Mouse (Mus musculus): ENCODE measurements around the gene Cachd1. TPM values are rescaled to one million over a fixed set of nuclear protein-coding genes. Genes with fewer than 3 reads are reported as not detected.

Gene Cachd1
- polyA plus RNA-seq, 1 experiment from 2014 or later, result 4.2 TPM

- 35% methylated on average over 8 of the region's 8 CpGs for WGBS (ENCODE audit: insufficient replicate concordance)
- H3K27me3 ChIP-seq (ENCODE audit: insufficient read depth, low read length), result no peaks in the 10 kb centered on the region
Observed at GRCm38 (mm10) chr4:100755632-100756031, 20.8 kb upstream of the Cachd1 start.

GRCm38 (mm10) chr4:100756499-100756898 lies 20.0 kb upstream of the Cachd1 start:
- Histone ChIP-seq H3K9ac (replicated peaks) (no peak overlapping the region), H3K4me2 (ENCODE audit: low read depth, low read length) (no peak overlapping the region), H3K27ac (ENCODE audit: low read depth) (no peak overlapping the region), H3K4me1 (ENCODE audit: insufficient read depth) (no peaks in the 10 kb centered on the region), H3K9me3 (ENCODE audit: low read length) (no peaks in the 10 kb centered on the region), H3K36me3 (replicated peaks; ENCODE audit: insufficient read depth, low read length) (no peaks in the 10 kb centered on the region), H3K4me3 (ENCODE audit: low read depth, low read length) (no peak overlapping the region), H3K27me3 (ENCODE audit: insufficient read depth, low read length) (no peaks in the 10 kb centered on the region)
- TF ChIP-seq CTCF (IDR thresholded peaks at IDR 0.05; ENCODE audit: low read depth) (no peak), EP300 (IDR thresholded peaks at IDR 0.05; ENCODE audit: low read depth) (no peak)
- ATAC-seq, result no peak
- DNase-seq, result no peak

More at GRCm38 (mm10) chr4:100755632-100756031, 20.8 kb upstream of the Cachd1 start:
- no peaks in the 10 kb centered on the region for H3K36me3 ChIP-seq (replicated peaks; ENCODE audit: insufficient read depth, low read length)
- H3K9me3 ChIP-seq (ENCODE audit: low read length), result no peaks in the 10 kb centered on the region
- no peak overlapping the region for H3K4me2 ChIP-seq (ENCODE audit: low read depth, low read length)
- H3K4me1 ChIP-seq (ENCODE audit: insufficient read depth), result no peaks in the 10 kb centered on the region
- no peak overlapping the region for H3K27ac ChIP-seq (ENCODE audit: low read depth)
- ATAC-seq (no peak), DNase-seq (no peak)
- H3K9ac ChIP-seq (replicated peaks), result no peak overlapping the region
- no peak overlapping the region for H3K4me3 ChIP-seq (ENCODE audit: low read depth, low read length)
- TF ChIP-seq CTCF (IDR thresholded peaks at IDR 0.05; ENCODE audit: low read depth) (no peak), EP300 (IDR thresholded peaks at IDR 0.05; ENCODE audit: low read depth) (no peak)

GRCm38 (mm10) chr4:100758265-100758898 lies 18.1 kb upstream of the Cachd1 start:
- ATAC-seq, result no peak
- H3K27ac ChIP-seq (ENCODE audit: low read depth), result no peak overlapping the region

GRCm38 (mm10) chr4:100759603-100760002 lies 16.9 kb upstream of the Cachd1 start:
- no peak for DNase-seq
- whole genome bisulfite sequencing (ENCODE audit: insufficient replicate concordance), result 73% methylated on average over 1 of the region's 1 CpGs

More at GRCm38 (mm10) chr4:100758265-100758898, 18.1 kb upstream of the Cachd1 start:
- WGBS (ENCODE audit: insufficient replicate concordance), result 81% methylated on average over 6 of the region's 6 CpGs
- no peaks in the 10 kb centered on the region for H3K9me3 ChIP-seq (ENCODE audit: low read length)
- no peak overlapping the region for H3K9ac ChIP-seq (replicated peaks)
- no peak overlapping the region for H3K4me2 ChIP-seq (ENCODE audit: low read depth, low read length)
- no peak for DNase-seq
- H3K4me1 ChIP-seq (ENCODE audit: insufficient read depth), result no peaks in the 10 kb centered on the region
- TF ChIP-seq CTCF (IDR thresholded peaks at IDR 0.05; ENCODE audit: low read depth), result no peak
- H3K4me3 ChIP-seq (ENCODE audit: low read depth, low read length), result no peak overlapping the region
- H3K27me3 ChIP-seq (ENCODE audit: insufficient read depth, low read length), result no peaks in the 10 kb centered on the region
- H3K36me3 ChIP-seq (replicated peaks; ENCODE audit: insufficient read depth, low read length), result no peaks in the 10 kb centered on the region

GRCm38 (mm10) chr4:100760416-100760815 lies 16.1 kb upstream of the Cachd1 start:
- TF ChIP-seq EP300 (IDR thresholded peaks at IDR 0.05; ENCODE audit: low read depth) (no peak), CTCF (IDR thresholded peaks at IDR 0.05; ENCODE audit: low read depth) (no peak)
- Histone ChIP-seq H3K9ac (replicated peaks) (no peak overlapping the region), H3K36me3 (replicated peaks; ENCODE audit: insufficient read depth, low read length) (no peaks in the 10 kb centered on the region), H3K9me3 (ENCODE audit: low read length) (no peaks in the 10 kb centered on the region), H3K4me1 (ENCODE audit: insufficient read depth) (no peaks in the 10 kb centered on the region), H3K27me3 (ENCODE audit: insufficient read depth, low read length) (no peaks in the 10 kb centered on the region), H3K27ac (ENCODE audit: low read depth) (no peak overlapping the region), H3K4me2 (ENCODE audit: low read depth, low read length) (no peak overlapping the region), H3K4me3 (ENCODE audit: low read depth, low read length) (no peak overlapping the region)
- DNase-seq (no peak), ATAC-seq (no peak)
- 79% methylated on average over 5 of the region's 5 CpGs for WGBS (ENCODE audit: insufficient replicate concordance)

More at GRCm38 (mm10) chr4:100759603-100760002, 16.9 kb upstream of the Cachd1 start:
- Histone ChIP-seq H3K9me3 (ENCODE audit: low read length) (no peaks in the 10 kb centered on the region), H3K9ac (replicated peaks) (no peak overlapping the region), H3K36me3 (replicated peaks; ENCODE audit: insufficient read depth, low read length) (no peaks in the 10 kb centered on the region), H3K4me3 (ENCODE audit: low read depth, low read length) (no peak overlapping the region), H3K27me3 (ENCODE audit: insufficient read depth, low read length) (no peaks in the 10 kb centered on the region), H3K27ac (ENCODE audit: low read depth) (no peak overlapping the region), H3K4me2 (ENCODE audit: low read depth, low read length) (no peak overlapping the region), H3K4me1 (ENCODE audit: insufficient read depth) (no peaks in the 10 kb centered on the region)
- no peak for ATAC-seq
- TF ChIP-seq CTCF (IDR thresholded peaks at IDR 0.05; ENCODE audit: low read depth) (no peak), EP300 (IDR thresholded peaks at IDR 0.05; ENCODE audit: low read depth) (no peak)

- no peak overlapping the region for H3K9ac ChIP-seq (replicated peaks)
- H3K4me1 ChIP-seq (ENCODE audit: insufficient read depth), result no peaks in the 10 kb centered on the region
- ATAC-seq, result no peak
- TF ChIP-seq EP300 (IDR thresholded peaks at IDR 0.05; ENCODE audit: low read depth) (no peak), CTCF (IDR thresholded peaks at IDR 0.05; ENCODE audit: low read depth) (no peak)
- H3K4me3 ChIP-seq (ENCODE audit: low read depth, low read length), result no peak overlapping the region
- no peaks in the 10 kb centered on the region for H3K27me3 ChIP-seq (ENCODE audit: insufficient read depth, low read length)
- no peak overlapping the region for H3K4me2 ChIP-seq (ENCODE audit: low read depth, low read length)
- no peak for DNase-seq
- 40% methylated on average over 3 of the region's 3 CpGs for WGBS (ENCODE audit: insufficient replicate concordance)
- H3K9me3 ChIP-seq (ENCODE audit: low read length), result no peaks in the 10 kb centered on the region
- H3K27ac ChIP-seq (ENCODE audit: low read depth), result no peak overlapping the region
- no peaks in the 10 kb centered on the region for H3K36me3 ChIP-seq (replicated peaks; ENCODE audit: insufficient read depth, low read length)
Observed at GRCm38 (mm10) chr4:100768606-100769005, 7.9 kb upstream of the Cachd1 start.

Measured in liver, postnatal 0 days (tissue).